Mouse (Mus musculus) bone marrow, adult 2 months (tissue): Measurements from ENCODE around the gene Plekha1.

Experiments used
- CTCF ChIP-seq: fragments of 200-500 bp; IDR thresholded peaks from 2 replicates; pipeline ENCODE4 v1.5.1; 2011; ENCODE audit warnings: low read length, control low read depth; ENCODE audit not compliant: control insufficient read depth, insufficient read depth
- POLR2A ChIP-seq: fragments of 200-500 bp; IDR thresholded peaks from 2 replicates; pipeline ENCODE4 v1.6.1; 2011; ENCODE audit warnings: low read depth, mild to moderate bottlenecking, control low read depth, low read length, borderline replicate concordance; ENCODE audit not compliant: control insufficient read depth

GRCm38 (mm10) chr7:130961429-130961828, 95.9 kb downstream of the Plekha1 start:
- TF ChIP-seq POLR2A (no peak), CTCF (no peak)
